Mouse (Mus musculus) heart, postnatal 4 days (tissue): ENCODE measurements around the gene Cfap99. TPM values are rescaled to one million over a fixed set of nuclear protein-coding genes. Genes with fewer than 3 reads are reported as not detected.
A peak's percentile ranks its signal among the peaks of the same experiment; 100 is the strongest.

ENCODE experiments used
- DNase-seq: peaks from one replicate; pipeline ENCODE4 v3.0.0; 2021
- total RNA-seq, 2 experiments: library from RNA; stranded (reverse); gene quantifications; 2 replicates each; pipeline ENCODE4 v1.2.3; 2021

Gene Cfap99
- total RNA-seq, 2 experiments from 2014 or later = not detected

GRCm38 (mm10) chr5:34335539-34336096, 47.2 kb downstream of the Cfap99 start:
- no peak for DNase-seq

- peak; percentile 99 for DNase-seq
These were observed 47.8 kb downstream of the Cfap99 start, which contains the start of gene Rnf4 for GRCm38 (mm10) chr5:34336097-34336774. Gene Rnf4 (plus strand): TSS chr5:34336289.

GRCm38 (mm10) chr5:34336775-34337450, 48.5 kb downstream of the Cfap99 start:
- DNase-seq = peak; percentile 68

GRCm38 (mm10) chr5:34340246-34340645, 51.8 kb downstream of the Cfap99 start:
- DNase-seq = no peak

- no peak for DNase-seq
These were observed 63.8 kb downstream of the Cfap99 start for GRCm38 (mm10) chr5:34352084-34352631.

- no peak for DNase-seq
These were observed 71.9 kb downstream of the Cfap99 start for GRCm38 (mm10) chr5:34360261-34360660.

- no peak for DNase-seq
These were observed 74.7 kb downstream of the Cfap99 start for GRCm38 (mm10) chr5:34363115-34363514.

GRCm38 (mm10) chr5:34368551-34369290, 80.3 kb downstream of the Cfap99 start:
- no peak for DNase-seq

- peak; percentile 98 for DNase-seq
These were observed 81.1 kb downstream of the Cfap99 start, which contains the start of gene Fam193a for GRCm38 (mm10) chr5:34369341-34370021. Gene Fam193a (plus strand): TSS chr5:34369933.

GRCm38 (mm10) chr5:34370022-34370823, 81.8 kb downstream of the Cfap99 start:
- DNase-seq = peak; percentile 39

GRCm38 (mm10) chr5:34370840-34371239, 82.4 kb downstream of the Cfap99 start:
- DNase-seq = no peak

GRCm38 (mm10) chr5:34372141-34372540, 83.7 kb downstream of the Cfap99 start:
- DNase-seq = no peak

GRCm38 (mm10) chr5:34372541-34372940, 84.1 kb downstream of the Cfap99 start:
- DNase-seq = no peak

Other genes starting within 250 kb of the Cfap99 start
- under 1 TPM; 0.47 to 0.52 TPM for gene Poln, start 119.2 kb upstream of the Cfap99 start, total RNA-seq
- 10 to 100 TPM; 11.5 to 12.5 TPM for gene Haus3, start 119.1 kb upstream of the Cfap99 start, total RNA-seq
- gene Mxd4, start 100.9 kb upstream of the Cfap99 start, total RNA-seq = 10 to 100 TPM; 60.7 to 66.5 TPM
- 1 to 10 TPM; 1.5 to 2.5 TPM for gene Zfyve28, start 151 bp upstream of the Cfap99 start, total RNA-seq
- 10 to 100 TPM; 85.8 to 86.3 TPM for gene Rnf4, start 47.7 kb downstream of the Cfap99 start, total RNA-seq
- 10 to 100 TPM; 36.0 to 41.7 TPM for gene Fam193a, start 81.3 kb downstream of the Cfap99 start, total RNA-seq
- gene Tnip2, start 225.4 kb downstream of the Cfap99 start, total RNA-seq = 10 to 100 TPM in 1 of 2 experiments, 1 to 10 TPM in 1; 8.8 to 10.3 TPM
- gene Sh3bp2, start 237.2 kb downstream of the Cfap99 start, total RNA-seq = 1 to 10 TPM; 6.1 to 7.9 TPM